18 mouse cellular contexts compared by ENCODE assay signal in genomic region chr15:78992235-78992634, GRCm38 (mm10). TPM values are rescaled to one million over a fixed set of nuclear protein-coding genes. Genes with fewer than 3 reads are reported as not detected.
A peak's percentile ranks its signal among the peaks of the same experiment; 100 is the strongest.
DNase-seq lines count a peak whose midpoint lies in the region; ATAC-seq and TF ChIP-seq lines count a peak whose summit lies in the region.
"Had no signal": no experiment of that assay in that cellular context is flagged by ENCODE, and none has a peak within 500 bp of the region (broad histone marks: within the 10 kb centered on the region; RNA-seq: fewer than 3 reads in every experiment).

No protein-coding gene starts in this region.

- DNase-seq in cerebellum, adult 9-11 months = peak; percentile 45
- DNase-seq in cerebellum, adult 18-20 months = no peak
- DNase-seq in layer of hippocampus, adult 2 months (ENCODE audit: low spot score in 2 of 2) = no peak
- DNase-seq in layer of hippocampus, postnatal 36 days = no peak
- DNase-seq in 3T3-L1 (ENCODE audit: low read depth, low spot score) (peak; percentile 9), ES-CJ7 (ENCODE audit: low read depth, low spot score) (peak; percentile 59)
- DNase-seq in gastrocnemius, adult 8-10 months (ENCODE audit: low spot score in 2 of 2) = no peak
- DNase-seq: gastrocnemius, postnatal 14 days; heart, postnatal 10 days; kidney, adult 11 months; kidney, postnatal 4 days; lung, postnatal 14 days; thymus, postnatal 25 days had no signal

- no peak overlapping the region for H3K27ac ChIP-seq in layer of hippocampus, adult 2 months
- H3K27ac ChIP-seq: embryonic facial prominence, embryonic 13.5 days; hindbrain, embryonic 12.5 days; limb, embryonic 15.5 days; neural tube, embryonic 12.5 days had no signal

- no peak overlapping the region for H3K4me3 ChIP-seq in layer of hippocampus, adult 2 months
- H3K4me3 ChIP-seq: embryonic facial prominence, embryonic 13.5 days; hindbrain, embryonic 12.5 days; limb, embryonic 15.5 days; neural tube, embryonic 12.5 days had no signal

- peak; percentile 44 for TF ChIP-seq CTCF in layer of hippocampus, adult 2 months (conservative IDR thresholded peaks at IDR 0.05)

- no peak for ATAC-seq in monocyte, adult 5-6 weeks (replicated peaks; ENCODE audit: insufficient number of reproducible peaks, low FRiP score, low TSS enrichment, poor library complexity, severe bottlenecking)

RNA-seq across cellular contexts. Expression of gene H1f0, which starts 36.0 kb away (rescaled TPM):
- total RNA-seq in layer of hippocampus, adult 2 months (2021) = 10 to 100 TPM; 86.3 to 89.0 TPM
- total RNA-seq in layer of hippocampus, postnatal 36 days (2021) = 10 to 100 TPM; 88.9 to 89.5 TPM
- 27.7 to 41.5 TPM (median 37.9 TPM) in 3 replicates for total RNA-seq in monocyte, adult 5-6 weeks (2017)
- total RNA-seq in gastrocnemius, adult 8-10 months (2022) = 100 to 1,000 TPM in 1 of 4 experiments, 10 to 100 TPM in 3; 84.7 to 103 (median 92.1) TPM

RNA-seq across cellular contexts. Expression of gene Triobp, which starts 44.7 kb away (rescaled TPM):
- total RNA-seq in layer of hippocampus, adult 2 months (2021) = 10 to 100 TPM; 10.0 to 13.4 TPM
- total RNA-seq in layer of hippocampus, postnatal 36 days (2021) = 10 to 100 TPM in 1 of 2 experiments, 1 to 10 TPM in 1; 7.7 to 12.7 TPM
- 21.8 to 39.7 TPM (median 29.5 TPM) in 3 replicates for total RNA-seq in monocyte, adult 5-6 weeks (2017)
- total RNA-seq in gastrocnemius, adult 8-10 months (2022) = 10 to 100 TPM; 38.3 to 69.6 (median 41.9) TPM

RNA-seq across cellular contexts. Expression of gene Galr3, which starts 49.5 kb away (rescaled TPM):
- under 1 TPM in 1 of 2 experiments, not detected in 1; 0.39 TPM for total RNA-seq in layer of hippocampus, adult 2 months (2021)
- not detected for total RNA-seq in layer of hippocampus, postnatal 36 days (2021)
- total RNA-seq in monocyte, adult 5-6 weeks (2017) = not detected in 3 replicates
- total RNA-seq in gastrocnemius, adult 8-10 months (2022) = not detected
- total RNA-seq: heart, postnatal 10 days had no signal

RNA-seq across cellular contexts. Expression of gene Nol12, which starts 57.5 kb away (rescaled TPM):
- total RNA-seq in layer of hippocampus, adult 2 months (2021) = 10 to 100 TPM; 41.4 to 41.8 TPM
- total RNA-seq in layer of hippocampus, postnatal 36 days (2021) = 10 to 100 TPM; 36.7 to 39.5 TPM
- total RNA-seq in monocyte, adult 5-6 weeks (2017) = 8.3 to 18.0 TPM (median 11.6 TPM) in 3 replicates
- 10 to 100 TPM; 24.0 to 31.2 (median 28.1) TPM for total RNA-seq in gastrocnemius, adult 8-10 months (2022)

Comparison
In these comparisons a context has a peak if more than half of its experiments do, and no peak if none do; other contexts are left out.
1. DNase-seq: peak in cerebellum, adult 9-11 months (single experiment), 3T3-L1 (single experiment) and ES-CJ7 (single experiment); none in cerebellum, adult 18-20 months (0 of 2), layer of hippocampus, adult 2 months (0 of 2), layer of hippocampus, postnatal 36 days (0 of 2) and gastrocnemius, adult 8-10 months (0 of 2).